Mouse (Mus musculus) spleen, adult 2 months (tissue): Measurements from ENCODE around the gene Carhsp1. TPM values are rescaled to one million over a fixed set of nuclear protein-coding genes. Genes with fewer than 3 reads are reported as not detected.

Experiments
- DNase-seq, 2 experiments: peaks; one replicate each; pipeline versions ENCODE4 v3.0.0 to v3.0.0-alpha.2; 2012 to 2021; ENCODE audit warnings: low spot score in 2 of 2, low read depth in 1 of 2
- H3K27ac ChIP-seq: fragments of 200-500 bp; 2 replicates; pipeline ENCODE4 v1.5.1; 2012; ENCODE audit warnings: low read length, inconsistent platforms; ENCODE audit not compliant: insufficient read depth
- H3K27me3 ChIP-seq: fragments of 200-500 bp; 2 replicates; pipeline ENCODE4 v1.6.1; 2012; ENCODE audit warnings: mild to moderate bottlenecking, moderate library complexity, low read length, inconsistent platforms; ENCODE audit not compliant: control insufficient read depth, insufficient read depth
- H3K36me3 ChIP-seq: fragments of 200-500 bp; 2 replicates; pipeline ENCODE4 v1.6.1; 2012; ENCODE audit warnings: mild to moderate bottlenecking, low read length, inconsistent platforms; ENCODE audit not compliant: control insufficient read depth, insufficient read depth
- H3K4me1 ChIP-seq: fragments of 200-500 bp; 2 replicates; pipeline ENCODE4 v1.6.1; 2011; ENCODE audit warnings: inconsistent platforms; ENCODE audit not compliant: control insufficient read depth, insufficient read depth, insufficient read length
- H3K4me3 ChIP-seq: fragments of 200-500 bp; 2 replicates; pipeline ENCODE4 v1.5.1; 2011; ENCODE audit warnings: mild to moderate bottlenecking, inconsistent platforms; ENCODE audit not compliant: insufficient read depth, insufficient read length; ENCODE audit errors: extremely low read depth
- CTCF ChIP-seq: fragments of 200-500 bp; IDR thresholded peaks from 2 replicates; pipeline ENCODE4 v1.5.1; 2011; ENCODE audit warnings: mild to moderate bottlenecking, inconsistent platforms; ENCODE audit not compliant: insufficient read depth, insufficient read length, insufficient replicate concordance; ENCODE audit errors: extremely low read depth
- POLR2A ChIP-seq: fragments of 200-500 bp; IDR thresholded peaks from 2 replicates; pipeline ENCODE4 v1.6.1; 2011; ENCODE audit warnings: low read depth, low read length, inconsistent platforms
- WGBS: fragments of 180-500 bp; shearing (Covaris S2); methylation state at CpG from one replicate; pipeline ENCODE4 v1.1.7; 2018; 5-methylcytosine and 5-hydroxymethylcytosine counted together
- polyA plus RNA-seq: library from polyadenylated mRNA; depleted of rRNA; stranded (reverse); fragments of >200 nt; gene quantifications from 2 replicates; pipeline ENCODE4 v1.2.3, GENCODE M21; 2012; rRNA removed

Carhsp1 gene
- polyA plus RNA-seq, 1 experiment, result 63.1 TPM

- WGBS, result 62% methylated on average over 3 of the region's 3 CpGs
- Histone ChIP-seq H3K36me3 (no peaks in the 10 kb centered on the region), H3K27me3 (no peaks in the 10 kb centered on the region), H3K27ac (no peak overlapping the region), H3K4me3 (no peak overlapping the region), H3K4me1 (no peaks in the 10 kb centered on the region)
- DNase-seq, result no peak
- TF ChIP-seq POLR2A, result no peak
- TF ChIP-seq CTCF, result no peak
Observed at GRCm38 (mm10) chr16:8610397-8610796, 61.6 kb downstream of the Carhsp1 start.

Other genes with a start within 250 kb of the Carhsp1 start
- gene Tmem114, start 247.0 kb downstream of the Carhsp1 start, polyA plus RNA-seq, result not detected in 2 replicates
- 16.8 and 21.7 TPM in 2 replicates for gene Mettl22, start 201.4 kb downstream of the Carhsp1 start, polyA plus RNA-seq
- 4.6 and 5.1 TPM in 2 replicates for gene Abat, start 158.7 kb downstream of the Carhsp1 start, polyA plus RNA-seq
- gene Pmm2, start 34.5 kb downstream of the Carhsp1 start, polyA plus RNA-seq, result 50.2 and 58.1 TPM in 2 replicates
- gene Tmem186, start 34.4 kb downstream of the Carhsp1 start, polyA plus RNA-seq, result 9.7 and 10.4 TPM in 2 replicates
- gene Gm5767, start 8.6 kb upstream of the Carhsp1 start, polyA plus RNA-seq, result not detected in 2 replicates
- gene Usp7, start 120.2 kb upstream of the Carhsp1 start, polyA plus RNA-seq, result 22.2 and 26.3 TPM in 2 replicates
- gene 1810013L24Rik, start 157.9 kb upstream of the Carhsp1 start, polyA plus RNA-seq, result 12.2 and 13.2 TPM in 2 replicates